Mouse (Mus musculus): ENCODE data around the gene Cfap61. TPM values are rescaled to one million over a fixed set of nuclear protein-coding genes. Genes with fewer than 3 reads are reported as not detected.

Gene Cfap61
- polyA plus RNA-seq, 1 experiment from 2014 or later = 1.2 TPM

GRCm38 (mm10) chr2:146073300-146073699 lies 138.7 kb downstream of the Cfap61 start:
- Histone ChIP-seq H3K27ac (no peak overlapping the region), H3K9me3 (no peaks in the 10 kb centered on the region), H3K4me2 (no peak overlapping the region), H3K4me1 (no peaks in the 10 kb centered on the region), H3K27me3 (no peaks in the 10 kb centered on the region), H3K9ac (no peak overlapping the region), H3K4me3 (no peak overlapping the region), H3K36me3 (no peaks in the 10 kb centered on the region)
- 48% methylated on average over 6 of the region's 6 CpGs for WGBS
- no peak for ATAC-seq (ENCODE audit: borderline replicate concordance, extremely low read depth, low FRiP score, low TSS enrichment)

GRCm38 (mm10) chr2:146077117-146077516 lies 142.5 kb downstream of the Cfap61 start:
- Histone ChIP-seq H3K27ac (no peak overlapping the region), H3K4me1 (no peaks in the 10 kb centered on the region), H3K4me3 (no peak overlapping the region), H3K9me3 (no peaks in the 10 kb centered on the region), H3K4me2 (no peak overlapping the region), H3K9ac (no peak overlapping the region), H3K36me3 (no peaks in the 10 kb centered on the region), H3K27me3 (no peaks in the 10 kb centered on the region)
- WGBS = 91% methylated on average over 10 of the region's 10 CpGs
- ATAC-seq (ENCODE audit: borderline replicate concordance, extremely low read depth, low FRiP score, low TSS enrichment) = no peak

- Histone ChIP-seq H3K4me1 (no peaks in the 10 kb centered on the region), H3K4me3 (no peak overlapping the region), H3K27me3 (no peaks in the 10 kb centered on the region), H3K9ac (no peak overlapping the region), H3K27ac (no peak overlapping the region), H3K9me3 (no peaks in the 10 kb centered on the region), H3K4me2 (no peak overlapping the region), H3K36me3 (no peaks in the 10 kb centered on the region)
- no peak for ATAC-seq (ENCODE audit: borderline replicate concordance, extremely low read depth, low FRiP score, low TSS enrichment)
- WGBS = 92% methylated on average over 4 of the region's 4 CpGs
Measured at GRCm38 (mm10) chr2:146080282-146080681, 145.7 kb downstream of the Cfap61 start.

DNA sequence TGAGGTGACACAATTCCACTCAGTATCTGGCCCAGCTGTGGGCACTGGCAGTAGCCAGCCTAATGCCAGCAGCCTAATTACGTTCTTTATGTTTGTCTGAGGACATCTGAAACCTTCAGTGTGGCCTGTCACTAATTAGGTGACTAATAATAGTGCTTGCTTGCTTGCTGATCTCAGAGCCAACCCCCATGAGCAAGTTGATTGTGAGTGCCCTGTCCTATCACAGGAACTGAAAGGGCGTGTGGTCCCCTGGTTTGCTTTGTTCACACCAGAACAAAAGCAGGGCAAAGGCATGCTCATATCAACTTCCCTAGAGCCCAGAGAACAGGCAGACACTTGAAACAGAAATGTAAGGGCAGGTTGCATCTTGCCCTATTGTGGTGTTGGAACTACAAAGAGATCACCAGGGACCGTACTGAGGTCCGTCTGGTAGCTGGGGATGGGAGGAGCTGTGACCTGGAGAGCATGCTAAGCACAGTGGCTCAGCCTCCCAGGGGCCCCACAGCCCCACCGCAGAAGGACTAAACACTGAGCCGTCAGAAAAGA lies 148.8 kb downstream of the Cfap61 start:
- Histone ChIP-seq H3K27ac (no peak overlapping the region), H3K4me2 (no peak overlapping the region), H3K4me3 (no peak overlapping the region), H3K9ac (no peak overlapping the region), H3K9me3 (no peaks in the 10 kb centered on the region), H3K36me3 (no peaks in the 10 kb centered on the region), H3K27me3 (no peaks in the 10 kb centered on the region), H3K4me1 (no peaks in the 10 kb centered on the region)
- 54% methylated on average over 6 of the region's 6 CpGs for WGBS
- no peak for ATAC-seq (ENCODE audit: borderline replicate concordance, extremely low read depth, low FRiP score, low TSS enrichment)

DNA sequence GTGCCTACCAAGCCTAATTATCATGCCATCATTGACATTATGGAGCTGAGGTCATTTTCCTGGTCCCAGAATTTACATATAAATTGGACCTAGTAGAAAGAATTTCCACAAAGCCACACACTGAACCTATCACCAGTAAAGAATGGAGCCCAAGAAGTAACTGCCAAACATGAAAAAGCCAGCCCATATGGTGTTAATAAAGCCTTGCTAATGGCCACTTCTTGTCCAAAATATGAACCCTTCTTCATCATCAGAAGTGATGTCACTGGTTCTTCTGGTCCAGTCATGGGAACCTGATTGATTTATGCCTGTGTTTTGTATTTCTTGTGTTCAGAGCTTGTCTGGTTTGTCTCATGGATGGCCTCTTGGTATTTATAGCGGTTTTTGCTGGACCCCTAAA lies 152.8 kb downstream of the Cfap61 start:
- WGBS = 83% methylated on average over 1 of the region's 1 CpGs

DNA sequence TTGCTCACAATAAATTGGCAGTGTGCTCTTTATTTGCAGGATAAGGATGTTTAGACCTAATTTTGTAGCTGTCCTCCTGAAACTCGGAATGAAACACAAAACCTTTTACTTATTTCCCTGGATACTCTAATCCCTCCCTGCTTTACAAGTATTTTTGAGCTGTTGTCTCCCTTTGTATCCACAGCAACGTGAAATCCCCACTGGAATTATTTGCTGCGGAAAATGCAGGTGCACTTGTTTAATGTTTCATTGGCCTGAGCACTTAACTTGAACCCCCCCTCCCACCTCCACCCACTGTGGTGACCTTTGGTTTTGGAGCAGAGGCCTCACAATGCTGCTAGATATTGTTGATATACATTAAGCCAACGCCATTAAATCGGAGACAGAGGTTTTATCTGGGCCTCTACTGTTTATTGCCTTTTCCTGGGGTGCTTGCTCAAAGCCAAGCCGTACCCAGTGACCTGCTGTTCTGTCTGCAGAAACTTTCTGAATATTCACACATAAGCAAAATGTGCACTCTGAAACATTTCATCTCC lies 154.6 kb downstream of the Cfap61 start:
- Histone ChIP-seq H3K4me2 (no peak overlapping the region), H3K27ac (no peak overlapping the region), H3K9ac (no peak overlapping the region), H3K4me3 (no peak overlapping the region), H3K9me3 (no peaks in the 10 kb centered on the region), H3K4me1 (no peaks in the 10 kb centered on the region), H3K27me3 (no peaks in the 10 kb centered on the region), H3K36me3 (no peaks in the 10 kb centered on the region)
- 37% methylated on average over 6 of the region's 6 CpGs for WGBS
- ATAC-seq (ENCODE audit: borderline replicate concordance, extremely low read depth, low FRiP score, low TSS enrichment) = no peak

More for the DNA sequence above, 152.8 kb downstream of the Cfap61 start:
- no peak overlapping the region for H3K4me3 ChIP-seq
- H3K4me1 ChIP-seq = no peaks in the 10 kb centered on the region
- no peaks in the 10 kb centered on the region for H3K36me3 ChIP-seq
- H3K9ac ChIP-seq = no peak overlapping the region
- no peaks in the 10 kb centered on the region for H3K27me3 ChIP-seq
- no peak for ATAC-seq (ENCODE audit: borderline replicate concordance, extremely low read depth, low FRiP score, low TSS enrichment)
- no peak overlapping the region for H3K4me2 ChIP-seq
- no peaks in the 10 kb centered on the region for H3K9me3 ChIP-seq
- H3K27ac ChIP-seq = no peak overlapping the region

GRCm38 (mm10) chr2:146097532-146097931 lies 162.9 kb downstream of the Cfap61 start:
- H3K9me3 ChIP-seq = no peaks in the 10 kb centered on the region
- no peaks in the 10 kb centered on the region for H3K36me3 ChIP-seq
- H3K4me2 ChIP-seq = no peak overlapping the region
- H3K4me3 ChIP-seq = no peak overlapping the region
- WGBS = 93% methylated on average over 5 of the region's 5 CpGs
- H3K27ac ChIP-seq = no peak overlapping the region
- no peak overlapping the region for H3K9ac ChIP-seq
- no peaks in the 10 kb centered on the region for H3K27me3 ChIP-seq
- ATAC-seq (ENCODE audit: borderline replicate concordance, extremely low read depth, low FRiP score, low TSS enrichment) = no peak
- H3K4me1 ChIP-seq = no peaks in the 10 kb centered on the region

GRCm38 (mm10) chr2:146098853-146099717 lies 164.5 kb downstream of the Cfap61 start:
- Histone ChIP-seq H3K4me2 (no peak overlapping the region), H3K36me3 (no peaks in the 10 kb centered on the region), H3K4me3 (no peak overlapping the region), H3K27me3 (no peaks in the 10 kb centered on the region), H3K27ac (no peak overlapping the region), H3K9me3 (no peaks in the 10 kb centered on the region), H3K4me1 (no peaks in the 10 kb centered on the region), H3K9ac (no peak overlapping the region)
- 43% methylated on average over 16 of the region's 16 CpGs for WGBS
- ATAC-seq (ENCODE audit: borderline replicate concordance, extremely low read depth, low FRiP score, low TSS enrichment) = peak; percentile 67; the same call in 1 of the 2 replicates

DNA sequence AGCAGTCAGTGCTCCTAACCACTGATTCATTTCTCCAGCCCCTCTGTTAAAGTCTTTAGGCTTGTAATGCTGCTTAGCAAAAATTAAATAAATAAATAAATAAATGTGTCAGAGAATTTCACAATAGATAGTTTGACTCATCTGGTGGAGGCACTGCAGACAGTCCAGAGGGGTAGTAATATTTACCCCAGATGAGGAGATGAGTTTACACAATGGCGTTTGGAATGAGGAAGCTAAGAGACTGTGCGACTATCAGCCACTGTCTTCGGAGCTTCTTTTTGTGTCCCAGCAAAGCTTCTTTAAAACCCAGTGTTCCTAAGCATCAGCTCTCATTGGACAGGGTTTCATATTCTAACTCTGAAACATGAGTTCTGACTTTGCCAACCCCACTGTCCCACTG lies 165.3 kb downstream of the Cfap61 start:
- 82% methylated on average over 3 of the region's 3 CpGs for WGBS
- H3K27ac ChIP-seq = no peak overlapping the region
- no peaks in the 10 kb centered on the region for H3K36me3 ChIP-seq
- ATAC-seq (ENCODE audit: borderline replicate concordance, extremely low read depth, low FRiP score, low TSS enrichment) = no peak
- no peak overlapping the region for H3K4me3 ChIP-seq
- H3K9ac ChIP-seq = no peak overlapping the region
- H3K9me3 ChIP-seq = no peaks in the 10 kb centered on the region
- no peaks in the 10 kb centered on the region for H3K4me1 ChIP-seq
- H3K27me3 ChIP-seq = no peaks in the 10 kb centered on the region
- H3K4me2 ChIP-seq = no peak overlapping the region

GRCm38 (mm10) chr2:146100489-146101060 lies 166.0 kb downstream of the Cfap61 start:
- Histone ChIP-seq H3K27me3 (no peaks in the 10 kb centered on the region), H3K4me1 (no peaks in the 10 kb centered on the region), H3K36me3 (no peaks in the 10 kb centered on the region), H3K9ac (no peak overlapping the region), H3K9me3 (no peaks in the 10 kb centered on the region), H3K4me2 (no peak overlapping the region), H3K27ac (no peak overlapping the region), H3K4me3 (no peak overlapping the region)
- 87% methylated on average over 10 of the region's 10 CpGs for WGBS
- ATAC-seq (ENCODE audit: borderline replicate concordance, extremely low read depth, low FRiP score, low TSS enrichment) = no peak

GRCm38 (mm10) chr2:146102600-146102999 lies 168.0 kb downstream of the Cfap61 start:
- Histone ChIP-seq H3K9ac (no peak overlapping the region), H3K4me2 (no peak overlapping the region), H3K27ac (no peak overlapping the region), H3K27me3 (no peaks in the 10 kb centered on the region), H3K36me3 (no peaks in the 10 kb centered on the region), H3K4me1 (no peaks in the 10 kb centered on the region), H3K4me3 (no peak overlapping the region), H3K9me3 (no peaks in the 10 kb centered on the region)
- WGBS = 77% methylated on average over 3 of the region's 3 CpGs
- ATAC-seq (ENCODE audit: borderline replicate concordance, extremely low read depth, low FRiP score, low TSS enrichment) = no peak

- Histone ChIP-seq H3K4me1 (no peaks in the 10 kb centered on the region), H3K9ac (no peak overlapping the region), H3K4me3 (no peak overlapping the region), H3K27ac (no peak overlapping the region), H3K36me3 (no peaks in the 10 kb centered on the region), H3K27me3 (no peaks in the 10 kb centered on the region), H3K9me3 (no peaks in the 10 kb centered on the region), H3K4me2 (no peak overlapping the region)
- ATAC-seq (ENCODE audit: borderline replicate concordance, extremely low read depth, low FRiP score, low TSS enrichment) = no peak
- 51% methylated on average over 6 of the region's 6 CpGs for WGBS
Measured at GRCm38 (mm10) chr2:146105341-146105740, 170.8 kb downstream of the Cfap61 start.
